Mouse (Mus musculus): ENCODE results near the gene Ptpn11. TPM values are rescaled to one million over a fixed set of nuclear protein-coding genes. Genes with fewer than 3 reads are reported as not detected.

The Ptpn11 gene
- polyA plus RNA-seq, 1 experiment from 2014 or later = 20.9 TPM

- no peaks in the 10 kb centered on the region for H3K27me3 ChIP-seq
- no peak overlapping the region for H3K4me3 ChIP-seq (replicated peaks)
- no peak overlapping the region for H3K4me2 ChIP-seq
- 70% methylated on average over 13 of the region's 13 CpGs for WGBS
- H3K9ac ChIP-seq = no peak overlapping the region
- H3K36me3 ChIP-seq = peaks cover 89% of the 10 kb centered on the region
- H3K9me3 ChIP-seq (replicated peaks) = no peaks in the 10 kb centered on the region
- H3K27ac ChIP-seq = no peak overlapping the region
- no peak for ATAC-seq (replicated peaks; ENCODE audit: low FRiP score)
- H3K4me1 ChIP-seq = peaks cover 23% of the 10 kb centered on the region
These were observed 46.6 kb downstream of the Ptpn11 start for GRCm38 (mm10) chr5:121144441-121145238.

GRCm38 (mm10) chr5:121142431-121143119 is 48.6 kb downstream of the Ptpn11 start:
- Histone ChIP-seq H3K27ac (no peak overlapping the region), H3K9me3 (replicated peaks) (no peaks in the 10 kb centered on the region), H3K4me1 (peaks cover 23% of the 10 kb centered on the region), H3K4me3 (replicated peaks) (no peak overlapping the region), H3K27me3 (no peaks in the 10 kb centered on the region), H3K4me2 (no peak overlapping the region), H3K9ac (no peak overlapping the region), H3K36me3 (peaks cover 91% of the 10 kb centered on the region)
- 94% methylated on average over 14 of the region's 14 CpGs for WGBS
- ATAC-seq (replicated peaks; ENCODE audit: low FRiP score) = no peak

- 76% methylated on average over 7 of the region's 7 CpGs for WGBS
- no peak overlapping the region for H3K27ac ChIP-seq
- H3K9ac ChIP-seq = no peak overlapping the region
- H3K4me2 ChIP-seq = no peak overlapping the region
- H3K4me1 ChIP-seq = peaks cover 10% of the 10 kb centered on the region
- no peak overlapping the region for H3K4me3 ChIP-seq (replicated peaks)
- no peaks in the 10 kb centered on the region for H3K27me3 ChIP-seq
- no peaks in the 10 kb centered on the region for H3K9me3 ChIP-seq (replicated peaks)
- H3K36me3 ChIP-seq = peaks cover 91% of the 10 kb centered on the region
- no peak for ATAC-seq (replicated peaks; ENCODE audit: low FRiP score)
These were observed 50.9 kb downstream of the Ptpn11 start for GRCm38 (mm10) chr5:121140276-121140675.

- H3K27me3 ChIP-seq = no peaks in the 10 kb centered on the region
- H3K9me3 ChIP-seq (replicated peaks) = no peaks in the 10 kb centered on the region
- H3K9ac ChIP-seq = no peak overlapping the region
- no peak for ATAC-seq (replicated peaks; ENCODE audit: low FRiP score)
- H3K4me3 ChIP-seq (replicated peaks) = no peak overlapping the region
- H3K4me1 ChIP-seq = no peaks in the 10 kb centered on the region
- H3K36me3 ChIP-seq = peaks cover 91% of the 10 kb centered on the region
- no peak overlapping the region for H3K4me2 ChIP-seq
- no peak overlapping the region for H3K27ac ChIP-seq
- 94% methylated on average over 8 of the region's 8 CpGs for WGBS
These were observed 54.1 kb downstream of the Ptpn11 start for GRCm38 (mm10) chr5:121137125-121137524.

- no peaks in the 10 kb centered on the region for H3K9me3 ChIP-seq (replicated peaks)
- H3K36me3 ChIP-seq = peaks cover 69% of the 10 kb centered on the region
- no peak overlapping the region for H3K9ac ChIP-seq
- WGBS = 86% methylated on average over 3 of the region's 3 CpGs
- no peak overlapping the region for H3K27ac ChIP-seq
- ATAC-seq (replicated peaks; ENCODE audit: low FRiP score) = no peak
- H3K27me3 ChIP-seq = no peaks in the 10 kb centered on the region
- no peak overlapping the region for H3K4me3 ChIP-seq (replicated peaks)
- H3K4me2 ChIP-seq = no peak overlapping the region
- no peaks in the 10 kb centered on the region for H3K4me1 ChIP-seq
These were observed 59.4 kb downstream of the Ptpn11 start for GRCm38 (mm10) chr5:121131801-121132200.

GRCm38 (mm10) chr5:121129254-121129653 is 61.9 kb downstream of the Ptpn11 start:
- Histone ChIP-seq H3K9me3 (replicated peaks) (no peaks in the 10 kb centered on the region), H3K27ac (no peak overlapping the region), H3K9ac (no peak overlapping the region), H3K4me3 (replicated peaks) (no peak overlapping the region), H3K4me2 (no peak overlapping the region), H3K36me3 (peaks cover 43% of the 10 kb centered on the region), H3K4me1 (no peaks in the 10 kb centered on the region), H3K27me3 (no peaks in the 10 kb centered on the region)
- no peak for ATAC-seq (replicated peaks; ENCODE audit: low FRiP score)
- 91% methylated on average over 5 of the region's 5 CpGs for whole genome bisulfite sequencing

GRCm38 (mm10) chr5:121126051-121126450 is 65.1 kb downstream of the Ptpn11 start:
- Histone ChIP-seq H3K4me2 (no peak overlapping the region), H3K27me3 (no peaks in the 10 kb centered on the region), H3K4me1 (no peaks in the 10 kb centered on the region), H3K36me3 (peaks cover 13% of the 10 kb centered on the region), H3K4me3 (replicated peaks) (no peak overlapping the region), H3K9ac (no peak overlapping the region), H3K9me3 (replicated peaks) (no peaks in the 10 kb centered on the region), H3K27ac (no peak overlapping the region)
- WGBS = 88% methylated on average over 2 of the region's 2 CpGs
- no peak for ATAC-seq (replicated peaks; ENCODE audit: low FRiP score)

DNA sequence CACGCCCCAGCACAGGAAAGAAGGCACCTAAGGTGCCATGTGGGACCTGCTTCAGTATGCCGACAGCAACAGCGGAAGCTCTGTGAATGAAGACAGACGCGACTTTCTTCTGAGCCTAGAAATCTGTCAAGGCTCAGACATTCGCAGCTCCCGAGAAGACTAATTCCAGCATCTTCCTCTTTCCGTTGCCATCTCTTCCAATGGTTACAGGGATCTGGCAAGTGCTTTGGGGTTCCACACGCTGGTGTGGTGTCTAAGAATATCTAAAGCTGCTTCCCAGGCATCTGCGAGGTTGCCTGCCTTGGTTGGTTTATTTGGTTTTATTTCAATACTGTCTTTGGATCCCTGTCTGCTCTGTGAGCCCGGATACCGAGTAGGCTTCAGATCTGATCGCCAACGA is 65.6 kb downstream of the Ptpn11 start:
- H3K4me3 ChIP-seq (replicated peaks) = no peak overlapping the region
- WGBS = 92% methylated on average over 14 of the region's 14 CpGs
- H3K27me3 ChIP-seq = no peaks in the 10 kb centered on the region
- peaks cover 10% of the 10 kb centered on the region for H3K36me3 ChIP-seq
- no peak overlapping the region for H3K27ac ChIP-seq
- no peak overlapping the region for H3K9ac ChIP-seq
- H3K4me1 ChIP-seq = no peaks in the 10 kb centered on the region
- ATAC-seq (replicated peaks; ENCODE audit: low FRiP score) = no peak
- H3K9me3 ChIP-seq (replicated peaks) = no peaks in the 10 kb centered on the region
- H3K4me2 ChIP-seq = no peak overlapping the region

DNA sequence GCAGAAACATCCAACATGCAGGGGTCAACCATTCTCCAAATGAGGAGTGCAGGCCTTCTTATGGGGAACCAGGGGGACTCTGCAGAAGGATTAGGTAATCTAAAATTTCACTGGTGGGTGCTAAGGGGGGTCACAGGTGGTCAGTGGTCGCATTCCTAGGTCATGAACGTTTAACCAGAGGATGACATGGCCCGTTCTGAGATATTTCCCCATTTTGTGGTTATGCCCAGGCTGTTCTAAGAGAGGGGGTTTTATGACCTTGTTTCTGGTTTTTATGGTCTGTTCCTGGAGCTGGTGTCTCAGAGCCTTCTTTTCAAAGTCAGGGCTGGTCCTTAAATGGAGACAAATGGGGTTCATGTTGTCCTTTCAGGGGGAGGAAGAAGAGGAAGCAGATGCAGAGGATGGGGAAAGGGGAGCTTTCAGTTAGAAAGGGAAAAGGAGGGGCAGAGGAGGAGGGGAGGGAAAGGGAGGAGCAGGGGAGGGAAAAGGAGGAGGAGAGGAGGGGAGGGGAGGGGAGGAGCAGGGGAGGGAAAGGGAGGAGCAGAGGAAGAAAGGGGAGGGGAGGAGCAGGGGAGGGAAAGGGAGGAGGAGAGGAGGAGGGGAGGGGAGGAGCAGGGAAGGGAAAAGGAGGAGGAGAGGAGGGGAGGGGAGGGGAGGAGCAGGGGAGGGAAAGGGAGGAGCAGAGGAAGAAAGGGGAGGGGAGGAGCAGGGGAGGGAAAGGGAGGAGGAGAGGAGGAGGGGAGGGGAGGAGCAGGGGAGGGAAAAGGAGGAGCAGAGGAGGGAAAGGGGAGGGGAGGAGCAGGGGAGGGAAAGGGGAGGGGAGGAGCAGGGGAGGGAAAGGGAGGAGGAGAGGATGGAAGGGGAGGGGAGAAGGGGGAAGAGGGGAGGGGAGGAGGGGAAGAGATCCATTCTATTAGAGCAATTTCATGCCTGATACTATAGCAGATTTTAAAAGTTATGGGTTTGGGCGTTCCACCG is 66.7 kb downstream of the Ptpn11 start:
- WGBS = 43% methylated on average over 5 of the region's 5 CpGs
- no peak overlapping the region for H3K27ac ChIP-seq
- no peak for ATAC-seq (replicated peaks; ENCODE audit: low FRiP score)

GRCm38 (mm10) chr5:121123399-121123798 is 67.8 kb downstream of the Ptpn11 start:
- Histone ChIP-seq H3K4me3 (replicated peaks) (no peak overlapping the region), H3K4me1 (0 out of 2 replicates have a peak, but pooled peaks cover 2% of the 10 kb centered on the region), H3K27me3 (no peaks in the 10 kb centered on the region), H3K4me2 (no peak overlapping the region), H3K36me3 (no peaks in the 10 kb centered on the region), H3K27ac (no peak overlapping the region), H3K9ac (no peak overlapping the region), H3K9me3 (replicated peaks) (no peaks in the 10 kb centered on the region)
- ATAC-seq (replicated peaks; ENCODE audit: low FRiP score) = no peak
- WGBS = 82% methylated on average over 5 of the region's 5 CpGs

More for the DNA sequence above, 66.7 kb downstream of the Ptpn11 start:
- H3K4me3 ChIP-seq (replicated peaks) = no peak overlapping the region
- no peaks in the 10 kb centered on the region for H3K27me3 ChIP-seq
- H3K9me3 ChIP-seq (replicated peaks) = no peaks in the 10 kb centered on the region
- H3K36me3 ChIP-seq = peaks cover 2% of the 10 kb centered on the region; the same call in 1 of the 2 replicates
- no peaks in the 10 kb centered on the region for H3K4me1 ChIP-seq
- no peak overlapping the region for H3K4me2 ChIP-seq
- no peak overlapping the region for H3K9ac ChIP-seq

- no peak overlapping the region for H3K4me2 ChIP-seq
- no peaks in the 10 kb centered on the region for H3K27me3 ChIP-seq
- H3K9ac ChIP-seq = no peak overlapping the region
- H3K36me3 ChIP-seq = no peaks in the 10 kb centered on the region
- WGBS = 81% methylated on average over 3 of the region's 3 CpGs
- no peaks in the 10 kb centered on the region for H3K9me3 ChIP-seq (replicated peaks)
- H3K27ac ChIP-seq = no peak overlapping the region
- no peak for ATAC-seq (replicated peaks; ENCODE audit: low FRiP score)
- H3K4me1 ChIP-seq = peaks cover 8% of the 10 kb centered on the region; the same call in 1 of the 2 replicates
- H3K4me3 ChIP-seq (replicated peaks) = no peak overlapping the region
These were observed 68.6 kb downstream of the Ptpn11 start for GRCm38 (mm10) chr5:121122577-121122976.

Measured in kidney, embryonic 15.5 days (tissue).